Mouse (Mus musculus) E14TG2a.4 (cell line): ENCODE measurements at regions not wholly inside any gene's neighbourhood (a gene's known extent, or its start where the extent isn't known, plus 50 kb on each side); places are given as distances from the start of the nearest gene placed in this dataset.

Experiments
- CTCF ChIP-seq: conservative IDR thresholded peaks from 2 replicates; pipeline ENCODE4 v1.5.1; 2014; ENCODE audit warnings: low read length
- NANOG ChIP-seq: IDR thresholded peaks from 2 replicates; pipeline ENCODE4 v1.6.1; 2014; ENCODE audit warnings: borderline replicate concordance, low read length, mixed read lengths

DNA sequence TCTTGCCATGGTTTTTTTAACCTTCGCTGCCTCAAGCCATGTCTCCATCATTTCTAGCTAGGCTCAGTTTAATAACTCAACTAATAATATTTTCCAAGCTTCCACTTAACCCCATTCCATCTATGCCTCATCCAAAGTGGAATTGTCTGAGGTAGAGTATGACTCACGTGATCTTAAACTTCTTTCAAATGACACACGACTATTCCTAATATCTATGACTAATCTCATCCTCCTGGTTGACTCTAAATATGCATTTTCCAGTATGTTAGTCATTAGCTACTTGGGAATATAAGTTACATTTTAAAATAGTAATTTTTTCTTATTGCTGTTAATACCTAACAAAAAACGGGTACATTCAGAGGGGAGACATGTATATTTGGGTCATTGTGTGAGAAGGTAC, 524.8 kb upstream of the Pappa start:
- TF ChIP-seq CTCF (no peak), NANOG (no peak)
